Mouse (Mus musculus) induced T-regulatory cell, adult 2 months (primary cell): ENCODE results near the gene Ifngr2.

ENCODE experiments used
- DNase-seq: peaks from one replicate; pipeline ENCODE4 v3.0.0-alpha.2; 2012; ENCODE audit warnings: low read depth

The Ifngr2 gene

DNA sequence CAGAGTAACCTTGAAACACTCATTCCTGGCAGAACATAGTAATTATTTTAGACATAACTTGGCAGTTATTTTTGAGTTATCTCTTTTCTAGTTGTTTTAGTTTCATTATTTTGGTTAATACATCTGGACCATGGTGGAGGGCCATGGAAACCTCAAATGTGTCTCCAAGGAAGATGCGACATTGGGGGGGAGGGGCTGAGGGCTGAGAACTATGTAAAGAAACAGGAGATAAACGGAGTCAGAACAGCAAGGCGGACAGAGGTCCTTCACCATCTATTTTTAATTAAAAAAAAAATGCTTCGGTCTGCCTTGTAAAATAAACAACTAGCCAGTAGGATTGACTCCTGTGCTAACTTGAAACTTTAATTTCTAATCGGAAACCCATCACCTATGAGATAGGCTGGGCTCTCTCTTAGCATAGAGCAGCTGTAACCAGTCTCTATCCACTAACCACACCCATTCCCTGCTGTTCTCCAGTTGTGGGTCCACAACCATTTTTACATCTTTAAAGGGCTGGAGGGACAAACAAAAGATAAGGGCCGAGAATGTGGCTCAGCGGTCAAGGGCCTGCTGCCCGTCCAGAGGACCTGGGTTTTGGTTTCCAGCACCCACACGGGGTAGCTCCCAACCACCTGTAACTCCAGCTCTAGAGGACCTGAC is 18.6 kb downstream of the Ifngr2 start:
- no peak for DNase-seq

GRCm38 (mm10) chr16:91566002-91566401 is 19.1 kb downstream of the Ifngr2 start:
- no peak for DNase-seq

- no peak for DNase-seq
Observed at GRCm38 (mm10) chr16:91568960-91569359, 22.1 kb downstream of the Ifngr2 start.

DNA sequence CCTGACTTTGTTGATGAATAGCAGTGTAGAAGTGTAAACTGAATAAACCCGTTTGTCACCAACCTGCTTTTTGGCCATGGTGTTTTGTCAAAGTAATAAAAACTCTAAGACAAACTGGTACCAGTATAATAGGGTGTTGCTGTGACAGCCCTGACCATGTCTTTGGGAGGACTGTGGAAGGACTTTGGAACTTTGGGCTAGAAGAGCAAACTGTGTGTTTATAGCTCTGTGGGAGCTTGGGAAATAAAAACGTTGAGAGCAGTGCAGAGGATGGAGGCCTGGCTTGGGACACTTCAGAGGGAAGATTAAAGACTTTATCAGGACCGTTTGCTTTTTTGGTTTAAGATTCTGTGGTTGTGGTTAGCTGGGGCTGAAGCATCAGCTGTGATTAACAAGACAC is 24.2 kb downstream of the Ifngr2 start:
- no peak for DNase-seq

- DNase-seq, result no peak
Observed at GRCm38 (mm10) chr16:91575151-91575550, 28.3 kb downstream of the Ifngr2 start.

DNA sequence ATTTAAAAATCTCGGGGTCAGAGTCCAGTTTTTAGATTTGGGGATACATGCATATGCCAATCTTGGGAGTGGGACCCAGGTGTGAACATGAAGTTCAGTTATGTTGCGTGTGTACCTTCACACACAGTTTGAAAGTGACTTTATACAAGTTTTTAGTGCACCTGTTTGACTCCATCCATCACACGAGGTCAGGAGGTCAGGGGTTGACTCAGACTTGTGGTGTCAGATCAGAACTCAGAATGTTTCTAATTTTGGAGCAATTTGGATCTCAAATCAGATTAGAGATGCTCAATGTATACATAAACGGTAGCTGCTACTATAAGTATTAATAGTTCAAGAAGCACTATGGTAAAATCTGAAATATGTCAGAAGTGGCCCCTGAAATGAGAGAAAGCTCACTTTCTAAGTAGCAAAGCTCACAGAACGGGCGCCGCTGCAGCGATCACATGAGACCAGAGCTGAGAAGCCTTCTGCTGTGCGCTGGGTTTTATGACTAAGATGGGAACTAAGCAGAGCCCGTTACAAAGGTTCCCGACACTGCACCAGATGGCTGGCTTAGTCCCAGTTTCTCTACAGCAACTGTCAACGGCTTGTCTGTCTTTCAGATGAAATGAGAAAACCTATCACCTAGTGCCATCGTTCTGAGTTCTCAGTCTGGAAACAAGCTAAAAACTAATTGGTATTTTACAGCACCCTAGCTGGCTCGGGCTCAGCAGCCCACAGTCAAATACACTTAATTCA is 32.3 kb downstream of the Ifngr2 start:
- no peak for DNase-seq

- DNase-seq, result peak; percentile 75
Observed at GRCm38 (mm10) chr16:91582307-91582706, 35.4 kb downstream of the Ifngr2 start.

DNA sequence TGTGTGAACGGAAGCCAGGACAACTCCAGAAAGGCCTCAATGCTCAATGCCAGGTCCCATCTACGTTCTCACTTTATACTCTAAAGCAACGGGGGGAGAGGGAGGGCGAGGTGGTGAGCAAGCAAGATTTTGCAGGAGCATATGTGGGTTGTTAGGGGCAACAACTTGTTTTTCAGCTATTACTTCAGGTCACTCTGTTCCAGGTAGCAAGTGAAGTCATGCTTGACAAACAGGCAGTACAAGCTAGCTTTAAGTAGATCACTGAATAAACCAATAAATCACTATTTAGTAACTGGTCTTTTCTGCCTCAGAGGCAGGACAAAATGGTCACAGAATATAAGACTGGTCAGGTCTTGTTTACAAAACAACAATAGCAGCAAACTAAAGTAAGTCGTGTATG is 38.7 kb downstream of the Ifngr2 start:
- no peak for DNase-seq

DNA sequence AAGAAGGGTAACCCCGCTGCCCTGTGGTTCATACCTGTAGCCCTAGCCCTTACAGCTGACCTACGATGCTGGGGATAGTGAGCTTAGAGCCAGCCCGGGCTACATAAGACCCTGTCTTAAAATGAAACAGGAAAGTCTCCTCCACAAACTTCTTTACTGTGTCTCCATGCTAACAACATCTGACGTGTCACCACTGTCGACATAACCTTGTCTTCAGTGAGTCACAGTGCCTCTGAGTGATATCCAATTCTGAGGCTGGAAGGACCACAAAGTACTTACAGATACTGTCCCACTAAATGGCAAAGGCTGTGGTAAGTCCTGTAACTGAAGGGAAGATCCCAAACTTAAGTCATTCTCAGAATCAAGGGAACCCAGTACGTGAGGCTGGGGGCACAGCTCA is 39.4 kb downstream of the Ifngr2 start:
- no peak for DNase-seq

DNA sequence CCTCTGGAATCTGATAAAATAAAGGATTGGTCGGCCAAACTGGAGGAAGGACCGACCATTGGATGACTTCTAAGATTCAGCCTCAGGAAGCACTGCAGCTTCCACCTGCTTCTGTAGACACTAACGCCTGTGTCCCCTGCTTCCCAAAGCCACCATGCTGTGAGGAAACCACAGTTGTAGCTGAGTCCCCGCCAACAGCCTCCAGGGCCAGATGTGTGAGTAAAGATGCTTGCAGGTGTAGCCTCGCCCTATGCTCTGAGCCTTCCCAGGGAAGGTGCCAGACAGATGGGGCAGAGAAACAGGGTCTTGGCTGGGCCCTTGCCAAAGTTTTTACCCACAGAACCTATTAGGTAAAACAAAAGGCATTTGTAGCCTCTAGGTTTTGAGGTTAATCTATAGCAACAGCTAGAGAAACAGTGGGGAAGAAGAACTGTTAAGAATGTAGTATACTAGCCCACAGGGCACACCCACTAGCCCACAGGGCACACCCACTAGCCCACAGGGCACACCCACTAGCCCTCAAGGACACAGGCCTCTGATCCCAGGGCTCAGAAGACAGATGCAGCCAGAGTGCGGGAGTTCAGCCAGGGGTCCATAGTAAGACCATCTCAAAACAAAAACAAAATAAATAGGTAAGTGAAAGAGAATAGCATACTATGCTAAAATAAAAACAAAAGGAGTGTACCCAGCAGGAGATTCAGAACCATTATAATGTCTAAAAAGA is 41.0 kb downstream of the Ifngr2 start:
- peak; percentile 38 for DNase-seq

- DNase-seq, result no peak
Observed at GRCm38 (mm10) chr16:91588703-91589102, 41.8 kb downstream of the Ifngr2 start.

DNA sequence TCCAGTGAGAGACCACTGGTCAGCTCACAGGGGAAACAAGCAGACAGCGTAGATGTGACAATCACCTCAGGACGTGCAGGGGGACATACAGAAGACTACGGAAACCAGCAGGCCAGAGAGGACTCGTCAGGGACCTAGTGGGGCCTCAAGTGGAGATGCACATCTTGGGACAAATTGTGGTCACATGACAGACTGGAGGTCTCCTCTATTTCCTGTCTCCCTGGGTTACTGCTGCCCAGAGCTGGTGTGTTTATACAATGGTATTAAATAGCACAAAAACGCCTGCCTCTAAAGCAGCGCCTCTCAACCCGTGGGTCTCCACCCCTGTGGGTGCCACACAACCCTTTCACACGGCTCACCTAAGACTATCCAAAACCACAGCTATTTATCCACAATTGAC is 45.3 kb downstream of the Ifngr2 start:
- DNase-seq, result peak; percentile 22

GRCm38 (mm10) chr16:91593262-91593661 is 46.4 kb downstream of the Ifngr2 start:
- DNase-seq, result peak; percentile 23

DNA sequence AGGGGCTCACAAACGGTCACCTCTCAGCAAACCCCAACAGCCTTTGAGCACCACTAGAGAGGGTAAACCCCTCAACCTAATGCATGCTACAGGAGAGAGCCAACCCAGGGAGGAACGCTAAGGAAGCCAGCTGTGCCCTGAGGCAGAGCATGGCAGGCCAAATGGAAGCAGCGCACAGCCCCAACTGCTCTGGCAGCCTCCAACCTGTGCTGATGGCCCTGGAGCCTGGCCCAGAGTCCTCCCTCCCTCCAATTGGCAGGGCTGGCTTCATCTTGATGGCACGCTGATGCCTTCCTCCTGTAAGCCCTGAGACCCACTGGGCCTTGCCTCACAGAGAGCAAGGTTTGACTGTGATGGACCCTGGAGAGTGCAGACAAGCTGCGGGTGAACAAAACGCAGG is 48.2 kb downstream of the Ifngr2 start:
- DNase-seq, result no peak

GRCm38 (mm10) chr16:91596397-91596778 is 49.5 kb downstream of the Ifngr2 start:
- peak; percentile 89 for DNase-seq

DNA sequence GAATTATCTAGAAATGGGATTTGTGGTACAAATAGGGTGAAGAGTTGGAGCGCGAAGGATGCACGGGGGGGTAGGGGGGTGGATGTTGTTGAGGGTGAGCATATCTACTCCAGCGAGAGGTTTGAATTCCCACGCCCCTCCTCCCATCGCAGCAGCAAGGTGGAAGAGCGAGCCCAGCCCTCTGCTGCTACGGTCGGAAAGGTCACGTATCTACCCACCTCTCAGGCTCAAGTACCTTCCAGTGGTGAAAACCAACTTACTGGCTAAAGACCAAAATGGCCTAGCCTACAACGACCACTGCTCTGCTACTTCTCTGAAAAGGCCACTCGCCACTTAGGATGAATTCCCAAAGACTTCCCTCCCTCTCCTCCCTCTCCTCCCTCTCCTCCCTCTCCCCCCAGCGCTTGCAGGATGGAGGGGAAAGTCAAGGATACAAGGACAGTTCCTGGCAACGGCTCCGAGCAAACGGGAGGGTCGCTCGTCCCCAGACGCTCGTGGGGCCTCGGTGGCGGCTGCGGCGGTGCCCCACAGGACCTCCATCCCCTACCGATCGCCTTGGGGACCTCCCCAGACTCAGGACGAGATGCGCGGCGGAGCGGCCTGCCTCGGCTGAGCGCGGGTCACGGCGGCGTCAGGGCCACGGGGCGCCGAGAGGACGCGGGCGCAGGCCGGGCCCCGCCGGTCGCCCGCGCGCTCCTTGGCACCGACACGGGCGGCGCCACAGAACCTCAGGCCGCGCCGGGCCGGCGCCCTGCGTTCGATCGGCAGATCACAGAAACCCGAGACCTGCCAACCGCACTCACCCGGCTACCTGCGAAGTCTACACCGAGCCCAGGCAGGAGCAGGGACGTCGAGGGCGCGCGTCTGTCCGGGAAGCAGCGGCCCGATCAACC is 50.2 kb downstream of the Ifngr2 start:
- no peak for DNase-seq

DNA sequence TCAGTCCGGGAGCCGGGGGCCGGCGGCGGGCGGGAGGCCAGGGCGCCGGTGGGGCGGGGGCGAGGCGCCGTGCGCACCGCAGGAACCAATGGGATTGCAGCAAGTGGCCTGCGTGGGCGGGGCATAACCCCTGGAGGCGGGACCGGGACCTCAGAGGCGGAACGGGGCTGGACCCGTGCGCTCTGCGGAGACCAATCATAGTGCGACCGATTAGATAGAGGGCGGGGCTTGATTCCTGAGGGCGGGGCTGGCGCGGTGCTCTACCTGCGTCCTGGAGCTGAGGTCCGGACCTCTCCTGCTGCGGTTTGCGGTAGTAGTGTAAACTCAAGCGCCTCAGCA is 50.8 kb downstream of the Ifngr2 start, which contains the start of gene Tmem50b:
Tmem50b (minus strand) TSS at position 129 of the 339 bp plus-strand sequence.
- peak; percentile 99 for DNase-seq

DNA sequence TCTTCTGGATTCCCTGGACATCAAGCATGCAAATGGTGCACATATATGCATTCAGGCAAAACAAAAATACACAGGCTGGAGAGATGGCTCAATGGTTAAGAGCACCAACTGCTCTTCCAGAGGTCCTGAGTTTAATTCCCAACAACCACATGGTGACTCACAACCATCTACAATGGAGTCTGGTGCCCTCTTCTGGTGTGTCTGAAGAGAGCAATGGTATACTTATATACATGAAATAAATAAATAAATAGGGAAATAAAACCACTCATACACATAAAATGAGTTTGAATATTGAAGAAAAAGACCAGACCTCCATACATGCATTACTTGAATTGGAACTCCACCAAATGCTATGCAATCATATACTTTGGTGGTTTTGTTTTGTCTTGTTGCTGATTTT is 52.4 kb downstream of the Ifngr2 start:
- no peak for DNase-seq

- no peak for DNase-seq
Observed at GRCm38 (mm10) chr16:91601081-91601480, 54.2 kb downstream of the Ifngr2 start.

DNA sequence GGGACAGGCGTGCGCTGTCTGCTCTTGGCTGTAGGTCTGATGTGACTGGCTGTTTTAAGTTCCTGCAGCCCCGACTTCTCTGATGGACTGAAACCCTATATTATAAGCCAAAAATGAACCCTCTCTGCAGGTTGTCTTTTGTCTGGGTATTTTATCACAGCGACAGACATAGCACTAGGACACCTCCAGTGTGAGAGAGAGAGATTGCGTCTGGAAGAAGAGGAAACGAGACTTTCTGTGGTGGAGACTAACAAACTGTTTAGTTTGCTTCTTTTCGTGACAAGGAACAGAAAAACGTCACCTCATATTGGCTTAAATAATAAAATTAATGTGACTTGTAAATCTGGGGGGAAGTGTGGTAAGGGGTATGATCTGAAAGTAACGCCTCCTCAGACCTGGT is 54.8 kb downstream of the Ifngr2 start:
- no peak for DNase-seq

DNA sequence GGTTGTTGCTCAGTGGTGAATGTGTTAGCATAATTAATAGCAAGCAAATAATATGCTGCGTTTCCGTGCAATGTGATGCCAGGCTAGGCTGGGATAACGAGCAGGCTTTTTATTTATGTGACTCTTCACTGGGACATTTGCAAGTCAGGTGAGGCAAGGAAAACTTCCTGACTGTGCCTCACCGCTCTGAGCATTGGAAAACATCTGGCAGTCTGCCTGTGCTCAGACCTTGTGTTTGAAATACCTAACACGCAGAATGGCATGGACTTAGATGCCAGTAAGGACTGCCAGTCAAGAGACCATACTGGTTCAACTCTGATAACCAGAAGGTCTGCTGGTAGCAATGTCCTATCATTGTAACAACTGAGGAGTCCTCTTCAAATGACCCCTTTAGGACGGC is 58.3 kb downstream of the Ifngr2 start:
- DNase-seq, result no peak

DNA sequence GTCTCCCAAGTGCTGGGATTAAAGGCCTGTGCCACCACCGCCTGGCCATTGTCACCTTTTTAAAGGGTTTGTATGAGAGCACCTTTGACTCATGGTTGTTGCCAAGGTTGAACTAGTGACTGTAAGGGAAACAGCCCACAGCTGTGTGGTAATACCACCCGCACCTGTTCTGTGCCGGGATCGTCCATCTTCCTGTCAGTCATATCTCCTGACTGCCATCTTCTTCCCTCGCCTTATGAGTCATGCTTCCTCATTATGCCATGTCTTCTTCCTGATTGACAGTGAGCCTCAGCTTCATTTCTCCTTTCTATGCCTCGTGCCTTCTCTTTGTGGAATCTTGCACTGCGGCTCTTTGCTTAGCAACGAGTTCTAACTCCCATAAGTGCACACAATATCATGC is 60.1 kb downstream of the Ifngr2 start:
- no peak for DNase-seq
